Mouse (Mus musculus): ENCODE results near the gene Fbxo10.
"Not testable (repeated sequence)": the region's sequence is repeated elsewhere in the genome, so short reads cannot be mapped to it uniquely, and the experiment has no call there.

Fbxo10 gene

DNA sequence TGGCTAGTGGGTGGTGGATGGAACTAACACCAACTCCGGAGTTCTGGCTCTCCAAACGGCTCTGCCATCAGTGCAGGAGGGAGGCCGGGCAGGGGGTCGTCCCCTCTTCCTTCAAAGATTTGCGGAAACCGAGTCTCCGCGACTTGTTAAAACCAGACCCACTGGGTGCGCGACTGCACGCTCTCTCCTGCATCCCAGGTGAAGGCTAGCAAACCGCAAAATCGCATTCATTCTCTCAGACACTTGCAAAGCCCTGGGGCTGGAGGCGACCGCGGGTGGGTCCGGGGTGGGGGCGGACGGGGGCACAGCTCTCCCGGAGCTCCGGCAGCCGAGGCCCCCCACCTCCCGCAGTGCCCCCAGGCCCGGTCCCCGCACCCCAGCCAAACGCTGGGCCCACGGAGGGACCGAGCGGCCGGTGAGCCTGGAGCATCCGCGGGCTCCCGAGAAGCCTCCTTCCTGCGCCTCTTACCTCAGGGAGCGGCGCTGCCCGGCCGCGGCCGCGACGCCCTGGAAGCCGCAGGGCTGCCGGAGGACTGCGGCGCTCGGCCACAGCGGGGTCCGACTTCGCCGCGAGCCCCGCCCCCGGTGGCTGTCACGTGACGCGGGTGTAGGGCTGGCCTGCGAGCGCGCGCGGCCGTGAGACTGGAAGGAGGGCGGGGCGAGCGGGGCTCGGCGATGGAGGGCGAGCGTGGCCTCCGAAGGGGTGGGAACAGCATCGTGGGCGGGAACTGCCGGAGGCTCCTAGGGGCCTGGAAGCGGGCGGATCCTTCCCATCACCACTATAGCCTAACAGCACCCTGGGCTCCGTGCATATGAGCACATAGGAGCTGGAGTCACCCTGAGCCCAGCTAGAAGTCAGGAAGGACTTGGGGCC is at the start of gene Fbxo10:
Fbxo10 (minus strand) TSS at position 584 of the 874 bp plus-strand sequence.
- peak; percentile 78 for DNase-seq (ENCODE audit: low read depth)

DNA sequence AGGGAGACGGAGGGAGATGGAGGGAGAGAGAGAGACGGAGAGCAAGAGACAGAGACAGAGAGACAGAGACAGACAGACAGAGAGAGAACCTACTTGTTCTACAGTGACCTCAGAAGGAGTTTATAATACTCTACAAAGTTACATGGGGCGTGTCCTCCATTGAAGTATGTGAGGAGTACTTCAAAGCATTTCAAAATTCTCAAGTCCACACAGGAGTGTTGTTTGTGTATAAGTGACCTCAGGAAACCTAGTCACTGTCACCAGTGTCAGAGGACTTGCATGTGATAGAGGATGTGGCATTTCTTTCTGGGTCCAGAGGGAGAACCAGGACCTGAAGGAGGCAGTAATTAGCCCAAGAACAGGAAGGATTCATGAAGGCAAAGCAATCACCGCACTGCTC is 46.6 kb upstream of the Fbxo10 start:
- no peak for DNase-seq (ENCODE audit: low read depth)

DNA sequence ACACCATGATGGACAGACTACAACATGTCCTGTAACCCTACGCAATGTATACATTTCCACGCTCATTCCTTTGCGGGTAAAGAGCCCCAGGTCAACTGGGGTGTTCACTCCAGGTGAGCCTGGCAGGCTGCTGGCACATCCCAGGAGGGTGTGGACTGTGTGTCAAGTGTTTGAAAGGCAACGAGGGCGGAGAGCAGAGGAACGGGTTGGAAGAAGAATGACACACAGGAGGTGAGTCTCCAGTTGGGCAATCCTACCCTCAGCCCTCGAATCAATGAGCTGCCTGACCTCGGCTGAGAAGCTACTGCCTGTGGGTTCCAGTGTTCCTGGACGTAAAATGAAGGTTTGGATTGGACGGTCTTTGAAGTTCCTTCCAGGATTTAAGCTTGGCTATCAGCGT is 36.9 kb upstream of the Fbxo10 start:
- no peak for DNase-seq (ENCODE audit: low read depth)

DNA sequence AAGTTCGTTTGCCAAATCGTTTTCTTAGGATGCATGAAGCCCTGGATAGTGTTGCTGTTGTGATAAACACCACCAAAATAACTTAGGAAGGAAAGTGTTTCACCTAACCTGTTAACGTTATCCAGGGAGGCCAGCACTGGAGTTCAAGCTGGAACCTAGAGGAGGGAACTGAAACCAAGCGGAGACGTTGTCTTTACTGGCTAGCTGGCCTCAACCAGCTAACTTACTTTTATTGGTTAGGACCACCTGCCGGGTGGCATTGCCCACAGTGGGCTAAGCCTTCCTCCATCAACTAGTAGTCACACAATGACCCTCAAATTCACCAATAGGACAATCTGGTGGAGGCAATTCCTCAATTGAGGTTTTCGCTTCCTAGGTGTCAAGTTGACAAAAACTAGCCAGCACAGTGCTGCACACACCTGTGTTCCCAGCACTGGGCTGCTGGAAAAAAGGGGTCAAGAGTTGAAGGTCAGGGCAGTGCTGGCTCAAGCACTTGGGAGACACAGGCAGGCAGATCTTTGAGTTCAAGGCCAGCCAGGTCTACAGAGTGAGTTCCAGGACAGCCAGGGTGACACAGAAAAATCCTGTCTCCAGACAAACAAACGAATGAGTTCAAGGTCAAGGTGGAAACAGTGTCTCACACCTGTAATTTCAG is 24.2 kb upstream of the Fbxo10 start:
- no peak for DNase-seq (ENCODE audit: low read depth)

DNA sequence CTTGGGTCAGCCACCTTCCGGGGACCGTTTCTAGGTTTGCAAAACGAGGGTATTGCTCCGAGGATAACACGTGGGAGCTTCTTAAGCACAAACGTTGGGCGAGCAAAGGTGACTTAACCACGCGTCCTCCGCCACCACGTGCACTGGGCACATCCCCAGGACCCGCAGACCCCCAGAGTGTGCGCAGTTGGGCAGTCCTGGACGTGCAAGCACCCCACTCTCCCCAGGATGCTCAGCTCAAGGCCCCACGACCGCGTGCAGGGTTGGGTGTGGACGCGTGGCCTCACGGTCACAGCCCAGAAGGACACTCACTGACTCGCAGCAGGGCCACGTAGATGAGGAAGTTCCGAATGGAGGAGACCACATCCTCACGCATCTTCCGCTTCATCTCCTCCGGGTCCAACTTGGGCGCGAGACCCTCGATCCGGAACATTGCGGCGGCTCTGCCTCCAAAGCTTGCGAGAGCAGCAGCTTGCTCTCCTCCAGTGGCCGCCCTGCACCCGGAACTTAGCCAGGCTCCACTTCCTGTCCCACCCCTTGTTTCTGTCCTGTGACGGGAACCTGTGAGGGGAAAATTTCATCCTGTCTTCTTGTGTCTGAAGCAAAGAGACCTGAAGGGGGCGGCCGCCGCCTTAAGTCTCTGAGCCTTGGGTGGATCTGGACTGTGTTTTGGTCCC is 23.3 kb upstream of the Fbxo10 start, which contains the start of gene Tomm5:
Tomm5 (minus strand) TSS at position 514 of the 677 bp plus-strand sequence.
- peak; percentile 84 for DNase-seq (ENCODE audit: low read depth)

DNA sequence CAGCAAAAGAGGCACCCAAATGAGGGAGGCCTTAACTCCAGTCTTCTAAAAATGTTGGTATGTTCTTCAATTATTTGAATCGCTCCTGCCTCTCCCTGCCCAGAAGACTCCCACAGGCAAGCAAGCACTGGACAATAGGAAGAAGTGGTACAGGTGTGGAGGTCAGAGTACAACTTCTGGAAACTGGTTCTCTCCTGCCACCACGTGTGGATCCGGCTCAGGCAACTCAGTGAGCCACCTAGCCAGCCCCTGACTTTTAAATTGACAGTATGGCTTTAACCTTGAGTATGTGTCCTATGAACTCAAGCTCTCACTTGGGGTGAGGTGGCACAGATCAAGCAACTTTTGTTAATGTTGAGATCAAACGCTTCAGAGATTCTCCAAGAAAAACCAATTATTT is 22.7 kb upstream of the Fbxo10 start:
- DNase-seq (ENCODE audit: low read depth): no peak

DNA sequence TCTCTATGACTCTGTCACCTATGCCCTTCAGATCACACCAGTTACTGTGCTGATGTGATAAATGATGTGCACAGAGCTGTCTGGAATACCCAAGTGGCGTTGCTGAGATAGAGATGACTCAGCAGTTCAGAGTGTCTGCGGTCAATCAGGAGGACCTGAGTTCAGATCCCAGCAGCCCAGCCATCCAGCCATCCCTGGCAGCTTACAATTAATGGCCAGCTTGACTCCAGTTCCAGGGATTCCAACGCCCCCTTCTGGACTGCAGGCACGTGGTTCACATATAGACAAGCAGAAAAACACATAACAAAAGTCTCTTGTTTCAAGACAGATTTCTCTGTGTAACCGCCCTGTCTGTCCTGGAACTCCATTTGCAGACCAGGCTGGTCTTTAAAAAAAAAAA is 22.0 kb upstream of the Fbxo10 start:
- DNase-seq (ENCODE audit: low read depth): no peak

DNA sequence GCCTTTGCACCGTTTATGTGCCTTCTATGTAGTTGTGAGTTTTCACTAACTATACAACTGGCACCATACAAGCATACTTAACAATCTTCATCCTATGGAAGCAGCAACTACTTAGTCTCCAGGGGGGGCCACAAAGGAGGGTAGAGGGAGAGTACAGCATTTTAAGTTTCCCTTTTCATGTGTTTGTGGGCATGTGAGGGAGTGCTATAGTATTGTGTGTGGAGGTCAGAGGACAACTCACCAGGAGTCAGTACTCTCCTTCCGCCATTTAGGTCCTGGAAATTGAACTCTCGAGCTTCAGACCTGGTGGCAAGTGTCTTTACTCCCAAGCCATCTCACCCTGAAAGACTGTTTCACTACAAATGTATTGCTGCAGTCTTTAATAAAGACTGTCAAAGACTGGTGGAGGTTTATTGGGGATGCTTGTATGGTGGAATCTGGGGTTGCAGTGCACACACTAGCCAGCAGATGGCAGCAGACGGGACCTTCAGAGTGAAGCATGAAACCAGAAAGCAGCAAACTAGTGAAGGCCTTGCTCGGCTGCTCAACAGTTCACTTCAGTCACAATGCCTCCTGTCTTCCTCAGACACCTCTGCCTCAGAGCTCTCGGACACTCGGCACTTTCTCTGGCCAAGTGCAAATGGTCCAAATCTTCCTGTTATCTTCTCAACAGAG is 12.9 kb upstream of the Fbxo10 start:
- DNase-seq (ENCODE audit: low read depth): peak; percentile 77

DNA sequence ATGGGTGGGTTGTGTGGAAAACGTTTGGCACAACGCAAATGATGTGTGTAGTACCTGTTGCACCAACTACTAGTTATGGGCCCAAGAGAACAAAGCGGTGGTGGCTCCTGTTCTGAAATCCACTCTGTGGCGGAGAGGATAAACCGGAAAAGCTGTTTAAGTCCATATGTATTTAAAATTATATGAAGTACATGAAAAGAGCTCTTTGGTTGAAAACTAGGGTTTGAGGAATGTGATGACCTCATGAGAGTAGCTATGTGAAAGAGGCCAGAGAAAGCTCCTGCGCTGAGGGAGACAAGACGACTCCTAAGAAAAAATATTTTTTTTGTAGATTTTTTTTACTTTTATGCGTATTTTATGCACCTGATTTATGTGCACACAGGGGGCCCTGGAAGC is 489 bp upstream of the Fbxo10 start:
- DNase-seq (ENCODE audit: low read depth): no peak

DNA sequence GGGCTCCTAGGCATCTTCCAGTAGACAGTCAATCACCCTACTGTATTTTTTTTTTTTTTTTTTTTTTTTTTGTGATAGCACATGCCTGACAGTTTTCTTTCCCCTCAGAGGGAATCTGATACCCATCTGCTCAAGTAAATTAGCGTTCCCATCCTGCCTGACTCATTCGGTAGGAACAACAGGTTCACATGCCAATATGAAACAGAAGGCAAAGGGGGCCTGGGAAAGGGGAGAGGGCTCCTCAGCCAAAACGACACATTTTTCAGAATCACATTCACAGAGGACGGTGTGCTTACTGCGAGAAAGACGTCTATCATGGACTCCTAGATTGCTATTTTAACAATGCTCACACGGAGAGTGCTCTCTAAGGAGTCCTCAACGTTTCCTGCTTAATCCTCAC is 917 bp downstream of the Fbxo10 start:
- DNase-seq (ENCODE audit: low read depth): no peak

DNA sequence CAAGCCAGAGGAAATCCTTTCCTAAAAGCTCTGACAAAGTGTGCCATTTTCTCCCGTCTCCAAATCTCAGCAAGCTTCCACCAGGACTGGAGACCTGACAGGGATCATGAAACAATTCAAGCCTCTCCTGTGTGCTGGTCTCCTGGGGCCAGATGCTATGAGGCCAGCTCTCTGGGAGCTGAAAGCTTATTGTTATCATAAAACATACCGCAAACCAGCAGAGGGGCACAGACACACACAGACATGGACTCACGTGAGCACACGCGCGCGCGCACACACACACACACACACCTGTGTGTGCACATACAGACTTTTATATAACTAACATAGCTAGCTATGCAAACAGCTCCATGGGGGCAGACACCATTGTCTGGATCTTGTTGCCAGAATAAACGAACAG is 1.5 kb downstream of the Fbxo10 start:
- DNase-seq (ENCODE audit: low read depth): no peak

DNA sequence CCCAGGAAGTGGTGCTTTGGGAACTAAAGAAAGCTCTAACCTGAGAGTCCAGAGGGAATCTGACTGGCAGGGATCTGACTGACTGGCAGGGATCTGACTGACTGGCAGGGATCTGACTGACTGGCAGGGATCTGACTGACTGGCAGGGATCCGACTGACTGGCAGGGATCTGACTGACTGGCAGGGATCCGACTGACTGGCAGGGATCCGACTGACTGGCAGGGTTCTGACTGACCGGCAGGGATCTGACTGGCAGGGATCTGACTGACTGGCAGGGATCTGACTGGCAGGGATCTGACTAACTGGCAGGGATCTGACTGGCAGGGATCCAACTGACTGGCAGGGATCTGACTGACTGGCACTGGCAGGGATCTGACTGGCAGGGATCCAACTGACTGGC is 3.4 kb downstream of the Fbxo10 start:
- not testable (repeated sequence) for DNase-seq (ENCODE audit: low read depth)

DNA sequence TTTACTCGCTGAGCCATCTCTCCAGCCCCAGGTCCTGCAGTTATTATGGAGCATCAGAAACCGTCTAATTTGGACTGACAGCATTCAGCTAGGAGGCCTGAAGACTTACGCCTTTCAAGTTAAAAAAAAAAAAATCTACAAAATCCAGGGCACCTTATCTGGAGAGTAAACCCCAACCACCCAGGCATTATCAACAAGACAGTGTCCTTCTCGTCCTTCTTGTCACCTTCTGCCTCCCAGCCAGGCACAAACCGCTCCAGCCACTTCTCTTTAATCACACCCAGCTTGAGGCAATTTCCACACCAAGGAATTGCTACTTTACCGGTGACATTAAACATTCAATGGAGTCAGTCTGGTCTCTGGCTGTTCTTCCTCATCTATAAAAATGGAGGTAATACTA is 10.9 kb downstream of the Fbxo10 start:
- DNase-seq (ENCODE audit: low read depth): no peak

DNA sequence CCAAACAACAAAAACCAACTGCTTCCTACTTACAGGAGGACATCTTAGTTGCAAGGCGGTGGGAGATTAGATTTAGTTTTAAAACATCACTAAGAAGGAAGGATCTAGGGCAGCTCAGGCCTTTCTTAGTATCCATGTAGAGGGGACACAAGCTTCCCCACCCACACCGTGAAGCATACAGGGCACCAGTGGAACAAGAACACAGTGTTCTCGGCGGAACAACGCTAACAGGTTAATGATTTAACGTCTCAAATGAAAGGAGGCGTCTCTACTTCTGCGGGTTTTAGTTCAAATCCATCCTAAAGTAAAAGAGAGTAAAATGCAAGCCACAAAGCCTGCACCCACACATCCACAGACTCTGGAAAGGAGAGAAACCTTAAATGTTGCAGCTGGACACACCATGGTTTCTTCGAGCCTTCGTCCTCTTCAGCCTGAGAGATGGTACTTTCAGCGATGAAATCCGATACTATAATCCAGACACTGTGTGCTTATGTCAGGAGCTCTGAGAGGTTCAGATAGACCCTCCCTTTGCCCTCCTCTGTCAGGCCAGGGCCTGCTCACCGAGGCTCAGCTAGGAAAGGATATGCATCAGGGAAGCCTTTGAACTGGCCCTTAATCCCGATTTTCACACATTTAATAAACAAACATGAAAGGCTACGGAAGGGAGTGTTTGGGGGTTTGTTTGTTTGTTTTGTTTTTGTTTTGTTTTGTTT is 12.0 kb downstream of the Fbxo10 start:
- DNase-seq (ENCODE audit: low read depth): no peak

DNA sequence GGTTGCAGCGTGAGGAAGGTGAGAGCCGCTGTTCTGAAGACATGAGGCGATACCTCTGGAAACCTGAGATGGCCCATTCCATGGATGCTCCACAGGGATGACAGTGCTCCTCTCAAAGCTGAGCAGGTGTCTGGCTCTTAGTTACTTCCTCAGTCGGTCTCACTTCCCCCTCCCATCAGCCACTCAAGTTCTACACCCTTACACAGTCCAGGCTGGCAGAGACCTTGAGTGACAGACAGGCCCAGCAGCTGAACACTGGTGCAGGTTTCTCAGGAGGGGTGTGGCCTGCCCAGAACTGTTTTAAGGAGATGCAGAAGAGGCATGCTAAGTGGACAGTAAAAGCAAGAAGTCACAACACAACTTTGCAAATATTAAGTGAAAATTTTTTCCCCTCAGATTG is 16.7 kb downstream of the Fbxo10 start:
- DNase-seq (ENCODE audit: low read depth): no peak

DNA sequence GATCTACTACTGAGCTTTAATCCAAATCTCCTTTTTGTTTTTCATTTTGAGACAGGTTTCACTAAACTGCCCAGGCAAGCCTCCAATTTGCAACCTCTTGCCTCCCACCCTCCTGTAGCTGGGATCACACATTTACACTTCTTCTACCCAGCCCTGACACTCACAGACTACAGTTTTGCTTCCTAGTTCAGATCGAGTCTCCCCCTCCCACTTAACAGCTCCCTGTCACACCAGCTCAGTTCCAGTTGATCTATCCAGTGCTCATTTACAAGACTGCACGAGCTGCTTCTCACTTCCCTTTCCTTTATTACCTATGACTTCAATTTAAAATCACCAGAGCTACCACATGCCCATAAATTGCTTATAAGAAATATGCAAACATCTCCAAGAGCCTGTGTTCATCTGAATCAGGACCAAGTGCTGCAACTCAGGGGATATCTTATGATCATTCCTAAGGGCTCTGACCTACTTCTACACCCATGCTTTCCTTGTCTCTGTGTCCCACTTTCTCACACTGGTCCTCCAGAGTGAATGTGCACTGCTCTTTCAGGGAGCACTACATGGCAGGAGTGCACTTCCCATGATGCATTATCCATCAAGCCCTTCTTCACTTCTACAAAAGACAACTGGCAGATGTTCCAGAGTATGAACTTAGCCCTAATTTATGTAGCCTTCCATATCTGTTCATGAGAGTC is 18.2 kb downstream of the Fbxo10 start:
- DNase-seq (ENCODE audit: low read depth): no peak

DNA sequence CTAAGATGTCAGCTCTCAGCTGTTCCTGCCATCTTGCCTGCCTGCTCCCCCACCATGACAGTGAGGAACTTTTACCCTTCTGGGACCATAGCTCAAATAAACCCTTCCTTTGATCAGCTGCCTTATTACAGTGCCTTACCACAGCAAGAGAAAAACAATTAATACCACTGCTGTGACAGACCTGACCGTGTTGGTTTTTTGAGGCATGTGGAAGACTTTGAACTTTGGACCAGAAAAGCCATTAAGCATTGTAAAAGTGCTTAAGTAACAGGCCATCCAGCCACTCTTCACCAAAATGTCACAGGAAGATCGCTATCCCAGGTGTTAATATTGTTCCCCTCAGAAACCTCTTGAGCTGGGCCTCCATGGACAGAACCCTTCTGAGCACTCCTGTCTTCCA is 19.8 kb downstream of the Fbxo10 start:
- DNase-seq (ENCODE audit: low read depth): no peak

DNA sequence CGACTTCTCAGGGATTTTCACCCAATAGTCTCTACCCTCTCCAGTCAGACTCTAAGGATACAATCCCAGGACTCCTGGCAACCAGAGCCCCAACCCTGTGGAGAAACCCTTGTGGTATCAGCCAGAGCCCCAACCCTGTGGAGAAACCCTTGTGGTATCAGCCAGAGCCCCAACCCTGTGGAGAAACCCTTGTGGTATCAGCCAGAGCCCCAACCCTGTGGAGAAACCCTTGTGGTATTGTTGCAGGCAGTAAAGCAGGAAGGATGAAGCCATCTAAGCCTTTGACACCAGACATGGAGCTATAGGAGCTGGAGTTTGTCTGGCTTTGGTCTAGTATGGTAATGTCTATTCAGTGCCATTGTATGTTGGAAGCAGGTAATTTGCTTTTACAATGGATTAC is 20.6 kb downstream of the Fbxo10 start:
- not testable (repeated sequence) for DNase-seq (ENCODE audit: low read depth)

DNA sequence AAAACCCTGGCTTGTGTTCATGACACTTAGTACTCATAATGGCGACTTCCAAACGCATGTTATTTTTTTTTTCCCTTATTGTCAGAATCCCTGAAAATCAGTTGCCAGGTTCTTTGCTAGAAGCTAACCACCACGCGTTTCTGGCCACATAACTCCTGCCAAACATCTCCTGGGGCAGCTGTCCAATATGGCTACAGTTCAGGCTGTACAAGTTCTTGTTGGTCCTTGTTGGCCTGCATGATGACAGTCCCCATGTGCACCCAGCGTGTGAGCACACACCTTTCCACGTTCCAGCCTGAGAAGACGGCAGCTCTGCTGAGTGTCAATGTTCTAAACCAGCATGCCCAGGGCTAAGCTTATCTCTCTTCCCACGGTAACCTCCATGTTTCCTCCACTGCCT is 29.0 kb downstream of the Fbxo10 start:
- DNase-seq (ENCODE audit: low read depth): no peak

DNA sequence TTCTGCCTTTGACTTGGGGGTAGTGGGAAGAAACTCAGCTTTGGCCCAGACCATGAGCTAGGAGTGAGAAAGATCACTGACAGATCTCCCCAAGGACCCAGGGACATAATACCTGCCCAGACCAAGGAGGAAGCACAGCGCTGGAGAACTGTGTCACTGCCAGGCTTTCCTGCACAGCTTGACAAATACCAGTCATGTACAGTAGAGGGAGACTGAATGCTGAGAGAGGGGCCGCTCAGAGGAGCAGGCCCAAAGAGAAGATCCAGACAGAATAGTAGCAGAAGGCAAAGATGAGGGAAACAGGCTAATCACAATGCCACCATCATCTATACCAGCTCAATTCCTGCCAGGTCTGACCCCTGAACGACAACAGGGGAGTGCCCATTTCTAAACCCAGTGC is 29.5 kb downstream of the Fbxo10 start:
- DNase-seq (ENCODE audit: low read depth): no peak

DNA sequence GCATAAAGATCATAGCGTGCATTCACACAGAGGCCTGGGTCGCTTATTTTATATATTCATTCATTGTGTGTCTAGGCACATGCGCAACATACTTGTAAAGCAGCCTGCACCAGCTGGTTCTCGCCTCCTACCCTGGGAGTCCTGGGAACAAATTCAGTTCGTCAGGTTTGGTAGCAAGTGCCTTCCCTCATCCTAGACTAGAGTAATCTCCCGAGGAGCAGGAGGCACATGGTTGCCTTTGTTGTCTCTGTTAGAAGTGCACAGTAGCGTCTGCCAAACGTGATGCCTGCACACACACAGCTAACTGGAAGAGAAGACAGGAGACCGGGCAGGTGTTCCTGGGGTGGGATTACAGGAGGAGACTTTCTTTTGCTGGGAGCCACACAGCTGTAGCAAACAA is 36.4 kb downstream of the Fbxo10 start:
- DNase-seq (ENCODE audit: low read depth): no peak

Measured in c-Kit-positive CD71-negative TER-119-negative erythroid progenitor cells, embryonic 14.5 days (primary cell).